Mouse (Mus musculus) monocyte, adult 2 months (primary cell): ENCODE results near the gene Rnaseh2a.
"Not testable (repeated sequence)": the region's sequence is repeated elsewhere in the genome, so short reads cannot be mapped to it uniquely, and the experiment has no call there.

Source experiments
- DNase-seq, 2 experiments: peaks; one replicate each; pipeline ENCODE4 v3.0.0; 2022; ENCODE audit warnings: low spot score in 2 of 2, low read depth in 1 of 2

Rnaseh2a gene

DNA sequence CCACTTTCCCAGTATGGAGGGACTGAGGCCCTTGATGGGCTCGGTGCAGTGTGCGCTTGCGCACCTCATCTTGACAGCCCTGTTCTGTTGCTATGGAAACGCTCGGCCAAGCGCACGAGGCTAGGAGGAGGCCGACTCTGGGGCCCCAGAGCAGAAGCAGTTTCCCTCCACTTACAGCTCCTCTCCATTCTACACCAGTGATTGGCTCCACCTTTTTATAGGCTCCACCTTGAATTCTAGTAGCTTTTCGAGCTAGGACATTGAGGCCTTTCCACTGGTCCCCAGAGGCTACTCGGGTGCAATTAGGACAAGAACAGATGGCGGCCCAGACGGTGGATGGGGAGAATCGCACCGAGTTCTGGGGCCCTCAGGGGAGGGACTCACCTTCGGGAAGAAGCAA is 34.7 kb downstream of the Rnaseh2a start:
- no peak for DNase-seq

DNA sequence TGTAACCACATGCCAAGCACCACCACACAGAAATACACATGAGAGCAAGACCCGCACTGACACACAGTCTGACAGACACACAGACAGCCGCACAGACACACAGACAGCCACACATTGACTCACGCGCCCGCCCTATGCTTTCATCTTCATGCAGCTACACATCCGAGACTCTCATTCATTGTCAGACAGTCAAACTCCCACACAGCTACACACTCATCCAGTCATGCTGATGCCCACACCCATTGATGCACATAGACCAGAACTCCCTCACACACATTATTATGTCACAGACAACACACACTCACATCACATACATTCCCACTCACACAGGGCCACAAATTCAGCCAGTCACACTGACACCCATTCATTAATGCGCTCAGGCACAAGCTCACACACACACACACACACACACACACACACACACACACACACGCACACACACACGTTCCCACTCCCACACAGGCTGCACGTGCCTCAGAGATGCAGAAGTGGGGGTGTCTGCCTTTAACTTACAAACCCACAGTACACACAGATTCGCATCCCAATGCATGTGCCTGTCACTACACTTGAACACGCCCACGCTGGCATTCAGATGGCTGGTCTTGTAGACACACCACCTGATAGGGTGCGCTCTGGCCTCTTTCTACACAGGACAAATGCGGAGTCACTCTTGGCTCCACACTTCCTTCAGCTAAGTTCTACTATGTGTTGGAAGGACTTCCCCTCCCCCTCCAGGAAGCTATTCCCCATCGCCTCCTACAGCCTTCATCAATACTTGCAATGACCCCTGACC is 35.6 kb downstream of the Rnaseh2a start:
- no peak for DNase-seq

- no peak for DNase-seq
Observed at GRCm38 (mm10) chr8:84930582-84930981, 39.0 kb downstream of the Rnaseh2a start.

DNA sequence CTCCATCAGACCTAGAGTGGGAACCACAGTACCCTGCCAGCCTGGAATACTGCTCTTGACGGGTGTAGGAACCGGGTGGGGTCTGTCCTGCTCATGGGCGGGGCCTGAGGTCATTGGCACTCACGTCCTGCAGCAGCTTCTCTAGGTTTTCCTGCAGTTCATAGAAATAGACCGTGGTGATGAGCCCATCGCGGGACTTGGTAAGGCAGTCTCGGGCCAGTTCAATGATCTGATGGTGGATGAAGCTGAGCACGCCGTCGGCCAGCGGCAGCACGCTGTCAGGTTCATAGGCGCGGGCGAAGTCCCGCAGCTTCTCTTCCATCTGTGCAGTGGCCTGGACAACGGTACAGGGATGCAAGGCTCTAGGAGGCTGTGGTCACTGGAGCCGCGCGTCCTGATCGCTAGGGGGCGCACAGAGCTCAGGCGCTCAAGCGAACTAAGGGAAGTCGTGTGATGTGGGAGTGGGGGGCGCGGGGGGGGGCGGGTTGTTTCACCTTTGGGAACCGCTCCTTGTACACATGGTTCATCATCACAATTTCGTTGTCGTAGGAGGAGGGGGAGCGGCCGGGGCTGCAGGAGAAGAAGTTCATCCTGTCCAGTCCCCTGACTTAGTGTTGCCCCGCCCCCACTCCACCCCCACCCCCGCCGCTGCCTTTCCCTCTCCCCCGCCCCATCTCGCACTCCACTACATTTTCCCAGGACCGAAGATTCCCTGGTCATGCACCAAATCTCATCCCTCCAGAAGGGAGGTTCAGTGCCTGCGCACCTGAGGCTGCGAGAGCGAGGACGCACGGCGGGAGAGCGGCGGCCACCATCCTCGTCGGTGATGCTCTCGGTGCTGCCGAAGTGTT is 40.9 kb downstream of the Rnaseh2a start:
- DNase-seq = no peak

DNA sequence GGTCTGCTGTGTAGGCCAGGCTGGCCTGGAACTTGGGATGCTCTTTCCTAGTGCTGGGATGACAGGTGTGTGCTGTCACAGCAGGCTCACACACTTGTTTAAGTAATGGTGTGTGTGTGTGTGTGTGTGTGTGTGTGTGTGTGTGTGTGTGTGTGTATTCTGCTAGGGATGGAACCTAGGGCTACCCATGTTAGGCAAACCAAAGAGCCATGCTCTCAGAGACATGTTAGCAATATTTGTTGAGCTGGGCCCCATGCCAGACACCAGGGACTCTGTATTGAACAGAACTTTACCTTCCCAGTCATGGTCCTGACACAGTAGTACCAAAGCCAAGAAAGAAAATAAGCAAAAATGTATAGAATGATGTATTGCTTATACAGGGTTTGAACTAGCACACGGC is 42.1 kb downstream of the Rnaseh2a start:
- no peak for DNase-seq

DNA sequence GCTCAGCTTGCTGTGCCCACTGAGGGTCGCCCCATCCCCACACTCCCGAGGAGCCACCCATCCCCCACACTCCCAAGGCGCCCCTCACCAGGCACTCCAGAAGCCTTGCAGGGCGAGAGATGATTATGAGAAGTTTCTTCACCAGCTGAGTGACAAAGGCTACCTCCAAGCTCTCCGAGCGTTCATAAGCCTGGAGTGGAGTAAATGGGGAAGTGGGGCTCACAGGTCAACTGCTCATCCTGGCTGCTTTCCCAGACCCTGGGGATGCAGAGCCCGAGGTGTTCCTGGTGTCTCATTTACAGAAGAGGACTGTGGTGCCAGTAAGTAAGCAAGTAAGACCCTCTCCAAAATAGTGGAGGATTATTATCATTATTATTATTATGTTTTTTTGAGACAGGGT is 44.0 kb downstream of the Rnaseh2a start:
- no peak for DNase-seq

- DNase-seq = no peak
Observed at GRCm38 (mm10) chr8:84921596-84921995, 48.0 kb downstream of the Rnaseh2a start.

DNA sequence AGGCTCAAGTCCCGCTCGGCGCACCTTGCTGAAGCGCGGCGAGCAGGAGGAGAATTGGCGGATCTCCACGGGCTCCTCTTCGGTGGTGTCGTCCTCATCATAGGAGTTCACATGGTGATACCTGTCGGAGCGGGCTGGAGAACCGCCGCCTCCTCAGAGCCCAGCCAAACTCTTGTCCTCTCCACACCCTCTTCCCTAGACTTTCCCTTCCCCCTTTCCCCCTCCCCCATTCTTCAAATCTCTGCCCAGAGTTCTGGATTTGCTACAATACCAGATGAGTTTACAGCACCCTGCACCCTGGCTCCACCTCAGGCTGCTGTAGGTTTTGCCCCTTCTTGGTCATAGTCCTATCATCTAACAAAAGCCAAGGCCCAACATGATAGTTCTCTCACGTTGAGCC is 50.9 kb downstream of the Rnaseh2a start:
- no peak for DNase-seq

DNA sequence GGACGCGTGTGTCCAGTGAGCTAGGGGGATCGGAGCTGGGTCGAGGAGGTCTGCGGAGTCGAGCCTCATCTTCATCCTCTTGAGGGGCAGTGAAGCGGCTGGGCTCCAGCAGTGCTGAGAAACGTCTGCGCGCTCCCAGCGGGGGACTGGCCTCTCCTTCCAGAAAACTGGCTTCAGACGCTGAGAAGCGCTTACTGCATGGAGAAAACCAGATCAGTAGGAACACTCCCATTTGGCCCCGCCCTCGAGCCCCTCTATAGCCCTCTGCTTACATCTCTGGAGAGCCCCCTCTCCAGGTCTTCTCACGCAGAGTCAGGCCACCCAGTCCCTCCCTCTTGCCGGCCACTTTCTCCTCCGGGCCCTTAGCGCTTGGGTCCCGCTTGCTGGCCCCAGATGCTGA is 51.8 kb downstream of the Rnaseh2a start:
- DNase-seq = no peak

GRCm38 (mm10) chr8:84915269-84915668 is 54.3 kb downstream of the Rnaseh2a start:
- no peak for DNase-seq

GRCm38 (mm10) chr8:84913960-84914359 is 55.6 kb downstream of the Rnaseh2a start:
- DNase-seq = no peak

DNA sequence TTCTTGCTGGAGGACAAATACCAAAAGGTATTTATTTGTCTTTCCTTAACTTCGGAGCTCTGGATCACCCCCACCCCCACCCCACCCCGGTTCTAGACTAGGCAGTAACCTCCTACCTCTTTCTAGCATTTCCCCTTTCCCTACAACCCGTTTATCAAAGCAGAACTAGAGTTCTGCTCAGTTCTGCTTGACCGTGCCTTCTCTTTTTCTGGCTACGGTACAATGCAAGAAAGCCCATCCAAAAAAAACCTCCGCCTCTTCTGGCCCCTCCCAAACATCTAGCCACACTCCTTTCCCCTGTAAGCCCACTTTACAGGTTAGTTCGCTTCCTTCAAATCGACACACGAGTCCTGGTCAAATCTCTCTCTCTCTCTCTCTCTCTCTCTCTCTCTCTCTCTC is 56.1 kb downstream of the Rnaseh2a start:
- no peak for DNase-seq

- no peak for DNase-seq
Observed at GRCm38 (mm10) chr8:84912895-84913501, 56.6 kb downstream of the Rnaseh2a start.

DNA sequence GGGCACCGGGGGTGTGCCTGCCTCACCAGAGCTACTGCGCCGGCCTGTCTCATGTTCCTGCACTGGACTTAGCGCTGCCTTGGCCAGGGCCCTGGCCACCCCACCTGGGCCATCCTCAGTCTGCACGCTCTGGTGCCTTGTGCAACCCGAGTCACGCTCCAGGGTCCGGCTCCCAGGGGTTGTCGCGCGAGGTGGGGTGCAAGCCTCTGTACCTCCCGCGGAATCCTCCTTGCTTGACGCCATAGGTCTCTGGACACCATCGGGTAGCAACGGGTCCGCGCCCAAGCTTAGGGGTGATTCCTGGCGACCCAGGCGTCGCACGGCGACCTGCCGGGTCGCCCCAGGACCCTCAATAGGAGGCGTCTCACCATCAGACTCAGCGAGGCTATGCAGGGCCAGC is 57.2 kb downstream of the Rnaseh2a start:
- no peak for DNase-seq

DNA sequence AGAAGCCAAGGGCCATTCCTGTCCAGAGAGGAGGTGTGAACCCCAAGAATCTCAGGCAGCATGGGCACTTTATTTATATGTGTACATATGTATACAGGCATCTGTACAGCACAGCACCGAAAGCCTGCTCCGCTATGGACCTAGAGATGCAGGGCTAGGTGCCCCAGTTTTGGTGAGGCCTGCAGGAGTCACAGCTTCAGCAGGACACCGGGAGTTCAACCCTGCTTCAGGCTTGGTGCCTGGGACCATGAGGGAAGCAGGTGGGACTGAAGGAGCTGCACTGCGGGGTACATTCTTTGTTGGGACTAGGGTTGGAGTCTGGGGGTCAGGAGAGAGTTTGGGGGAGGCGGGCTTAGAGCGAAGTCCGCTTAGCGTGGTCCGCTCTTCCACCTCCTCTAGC is 57.7 kb downstream of the Rnaseh2a start:
- no peak for DNase-seq

DNA sequence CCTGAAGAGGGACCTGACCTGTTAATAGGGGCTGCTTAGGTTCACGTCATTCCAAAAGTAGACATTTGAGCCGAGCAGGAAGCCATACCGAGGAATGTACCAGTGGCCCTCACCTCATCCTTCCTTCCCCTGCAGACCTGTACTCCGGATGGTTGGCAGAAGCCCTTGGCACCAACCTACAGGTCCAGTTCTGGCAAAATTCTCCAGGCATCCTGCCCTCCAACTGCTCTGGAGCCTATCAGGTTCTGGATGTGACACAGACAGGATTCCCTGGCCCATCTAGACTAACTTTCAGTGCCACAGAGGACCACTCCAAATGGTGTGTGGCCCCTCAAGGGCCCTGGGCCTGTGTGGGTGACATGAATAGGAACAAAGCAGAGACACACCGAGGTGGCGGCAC is 59.0 kb downstream of the Rnaseh2a start:
- no peak for DNase-seq

GRCm38 (mm10) chr8:84909949-84910348 is 59.6 kb downstream of the Rnaseh2a start:
- no peak for DNase-seq

- no peak for DNase-seq
Observed at GRCm38 (mm10) chr8:84909162-84909767, 60.3 kb downstream of the Rnaseh2a start.

DNA sequence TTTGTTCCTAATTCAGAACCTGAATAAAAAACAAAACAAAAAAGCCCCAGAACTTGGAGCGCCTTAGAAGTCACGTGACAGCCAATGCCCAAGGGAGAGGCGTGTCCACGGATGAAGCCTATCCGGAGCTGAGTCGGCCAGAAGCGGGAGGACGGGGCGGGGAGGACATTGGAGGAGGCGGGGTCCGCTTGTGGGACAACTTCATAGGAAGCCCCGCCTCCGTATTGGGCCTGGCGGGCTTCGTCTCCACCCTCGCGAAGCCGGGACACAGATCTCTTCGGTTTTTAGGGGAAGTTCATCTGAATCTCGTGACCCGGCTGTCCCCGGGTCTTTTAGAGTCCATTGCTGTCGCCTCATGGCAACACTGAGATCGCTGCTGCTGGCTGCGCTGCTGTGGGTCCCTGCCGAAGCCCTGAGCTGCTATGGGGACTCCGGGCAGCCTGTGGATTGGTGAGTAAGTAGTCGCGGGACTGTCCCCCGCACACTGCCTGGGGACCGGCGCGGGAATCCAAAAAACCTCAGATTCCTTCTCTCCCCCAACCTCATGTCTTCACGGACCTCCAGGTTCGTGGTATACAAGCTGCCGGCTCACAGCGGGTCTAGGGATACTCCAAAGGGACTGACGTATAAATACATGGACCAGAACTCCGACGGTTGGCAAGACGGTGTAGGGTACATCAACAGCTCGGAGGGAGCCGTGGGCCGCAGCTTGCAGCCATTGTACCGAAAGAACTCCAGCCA is 61.0 kb downstream of the Rnaseh2a start, which contains the start of gene Dnase2a:
Dnase2a (plus strand) TSS at position 140 of the 741 bp plus-strand sequence.
- peak; percentile 96 to 98 for DNase-seq

DNA sequence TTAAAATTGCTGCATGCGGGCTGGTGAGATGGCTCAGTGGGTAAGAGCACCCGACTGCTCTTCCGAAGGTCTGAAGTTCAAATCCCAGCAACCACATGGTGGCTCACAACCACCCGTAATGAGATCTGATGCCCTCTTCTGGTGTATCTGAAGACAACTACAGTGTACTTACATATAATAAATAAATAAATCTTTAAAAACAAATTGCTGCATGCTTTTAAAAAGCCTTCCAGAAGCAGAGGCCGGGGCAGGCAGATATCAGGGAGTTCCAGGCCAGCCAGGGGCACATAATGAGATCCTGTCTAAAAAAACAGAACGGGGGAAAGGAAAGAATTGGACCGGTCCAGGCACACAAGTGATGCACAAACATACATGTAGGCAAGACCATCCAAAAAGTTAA is 61.6 kb downstream of the Rnaseh2a start:
- not testable (repeated sequence) for DNase-seq

DNA sequence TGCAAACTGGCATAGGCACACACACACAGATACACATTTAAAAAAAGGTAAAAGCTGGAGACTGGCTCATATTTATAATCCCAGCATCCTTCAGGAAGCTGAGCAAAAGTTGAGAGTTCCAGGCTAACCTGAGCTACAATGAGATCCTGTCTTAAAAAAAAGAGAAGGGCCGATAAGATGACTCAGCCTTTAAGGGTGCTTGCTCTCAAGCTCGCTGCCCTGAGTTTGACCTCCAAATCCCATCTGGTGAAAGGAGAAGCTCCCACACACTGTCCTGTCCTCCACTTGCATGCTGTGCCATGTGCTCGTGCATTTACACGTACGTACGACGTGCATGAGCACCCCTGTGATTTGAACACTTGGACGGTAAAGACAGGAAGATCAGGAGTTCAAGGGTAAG is 62.1 kb downstream of the Rnaseh2a start:
- DNase-seq = no peak
